13 mouse cellular contexts compared by ENCODE assay signal in genomic region chr13:56172901-56173545, GRCm38 (mm10). TPM values are rescaled to one million over a fixed set of nuclear protein-coding genes. Genes with fewer than 3 reads are reported as not detected.
DNase-seq lines count a peak whose midpoint lies in the region; ATAC-seq and TF ChIP-seq lines count a peak whose summit lies in the region.
"Had no signal": no experiment of that assay in that cellular context is flagged by ENCODE, and none has a peak within 500 bp of the region (broad histone marks: within the 10 kb centered on the region; RNA-seq: fewer than 3 reads in every experiment).

No protein-coding gene starts in this region.

- TF ChIP-seq CTCF in thymus, adult 2 months (IDR thresholded peaks at IDR 0.05; ENCODE audit: borderline replicate concordance, control insufficient read depth, extremely low read depth, insufficient read depth, low read length, poor library complexity): no peak

- no peak overlapping the region for H3K9ac ChIP-seq in heart, embryonic 13.5 days
- no peak overlapping the region for H3K9ac ChIP-seq in limb, embryonic 14.5 days (ENCODE audit: low read depth, low read length, severe bottlenecking)

- peaks cover 19% of the 10 kb centered on the region; the same call in 1 of the 2 replicates for H3K27me3 ChIP-seq in heart, embryonic 13.5 days (replicated peaks)
- no peaks in the 10 kb centered on the region for H3K27me3 ChIP-seq in thymus, adult 2 months (ENCODE audit: control insufficient read depth, insufficient read depth, low read length)
- no peaks in the 10 kb centered on the region for H3K27me3 ChIP-seq in limb, embryonic 14.5 days (ENCODE audit: control insufficient read depth, insufficient read depth, low read length)

- intact Hi-C loops in heart, postnatal 14 days (cut with DNase I): no loop called here

- no peaks in the 10 kb centered on the region for H3K9me3 ChIP-seq in heart, embryonic 13.5 days
- H3K9me3 ChIP-seq in limb, embryonic 14.5 days (ENCODE audit: control insufficient read depth, low read length): no peaks in the 10 kb centered on the region

- WGBS in heart, embryonic 13.5 days: 36% methylated on average over 7 of the region's 7 CpGs
- 10% methylated on average over 7 of the region's 7 CpGs for WGBS in thymus, adult 2 months
- WGBS in limb, embryonic 14.5 days: 40% methylated on average over 7 of the region's 7 CpGs

- H3K4me1 ChIP-seq in heart, embryonic 13.5 days: peaks cover 23% of the 10 kb centered on the region
- H3K4me1 ChIP-seq in thymus, adult 2 months (replicated peaks; ENCODE audit: control insufficient read depth, insufficient read depth, low read length): peaks cover 59% of the 10 kb centered on the region
- peaks cover 60% of the 10 kb centered on the region for H3K4me1 ChIP-seq in limb, embryonic 14.5 days (ENCODE audit: control insufficient read depth, insufficient read depth, low read length)

- no peak for ATAC-seq in heart, embryonic 13.5 days (ENCODE audit: extremely low read depth, insufficient number of reproducible peaks, low FRiP score, low TSS enrichment)
- no peak for ATAC-seq in limb, embryonic 14.5 days (ENCODE audit: low FRiP score, low read depth)
- no peak for ATAC-seq in inflammation-experienced regulatory T-cells, adult 6 months

- H3K4me3 ChIP-seq in heart, embryonic 13.5 days: no peak overlapping the region
- no peak overlapping the region for H3K4me3 ChIP-seq in thymus, adult 2 months (ENCODE audit: control insufficient read depth, insufficient read depth, low read length)
- no peak overlapping the region for H3K4me3 ChIP-seq in limb, embryonic 14.5 days (replicated peaks; ENCODE audit: low read length)
- H3K4me3 ChIP-seq: myocyte had no signal

- no peaks in the 10 kb centered on the region for H3K36me3 ChIP-seq in heart, embryonic 13.5 days
- no peaks in the 10 kb centered on the region for H3K36me3 ChIP-seq in thymus, adult 2 months (ENCODE audit: control insufficient read depth, insufficient read depth, low read length)
- H3K36me3 ChIP-seq in limb, embryonic 14.5 days (ENCODE audit: control insufficient read depth, insufficient read depth, low read length): no peaks in the 10 kb centered on the region

- no peak for TF ChIP-seq POLR2A in thymus, adult 2 months (IDR thresholded peaks at IDR 0.05; ENCODE audit: control insufficient read depth, extremely low read depth, insufficient read depth, low read length, poor library complexity)
- no peak for TF ChIP-seq POLR2A in limb, embryonic 14.5 days (IDR thresholded peaks at IDR 0.05; ENCODE audit: borderline replicate concordance, extremely low read depth, insufficient read depth, insufficient read length)

- peak overlapping the region; percentile 65 for H3K27ac ChIP-seq in heart, embryonic 13.5 days (replicated peaks)
- H3K27ac ChIP-seq in thymus, adult 2 months (ENCODE audit: control insufficient read depth, insufficient read depth, low read length): no peak overlapping the region
- H3K27ac ChIP-seq in limb, embryonic 14.5 days (replicated peaks; ENCODE audit: low read depth, low read length): 0 out of 2 replicates have a peak overlapping the region, but pooled peaks have one; percentile 10

- DNase-seq in heart, postnatal 14 days: no peak
- DNase-seq in thymus, postnatal 14 days: peak; percentile 37
- no peak for DNase-seq in thymus, adult 2 months
- DNase-seq in limb, embryonic 14.5 days (ENCODE audit: low spot score): peak; percentile 20
- peak; percentile 43 for DNase-seq in thymus, postnatal 4 days
- no peak for DNase-seq in cerebellum, adult 9-11 months
- DNase-seq: gastrocnemius, postnatal 36 days; kidney, postnatal 25 days; lung, adult 18-20 months; right cerebral cortex, adult 18-20 months had no signal

- no peak overlapping the region for H3K4me2 ChIP-seq in heart, embryonic 13.5 days
- H3K4me2 ChIP-seq in limb, embryonic 14.5 days (replicated peaks; ENCODE audit: low read depth, low read length, severe bottlenecking): no peak overlapping the region

RNA-seq across cellular contexts. Expression of gene Tifab, which starts 5.7 kb away (rescaled TPM):
- polyA plus RNA-seq in heart, embryonic 13.5 days (2015; fragmentation: Nextera tagmentation; extraction: Ambion mirVana): 1.1 and 1.7 TPM in 2 replicates
- 1 to 10 TPM; 1.3 TPM for total RNA-seq in heart, postnatal 14 days (2021)
- polyA plus RNA-seq in thymus, adult 2 months (2012; rRNA removed): 8.3 and 9.4 TPM in 2 replicates
- polyA plus RNA-seq in limb, embryonic 14.5 days (2012; rRNA removed): 1.9 and 2.0 TPM in 2 replicates
- polyA plus RNA-seq in limb, embryonic 14.5 days (2014; fragmentation: Nextera tagmentation; extraction: Ambion mirVana): 1.1 and 1.3 TPM in 2 replicates
- under 1 TPM in 1 of 3 experiments, not detected in 2; 0.91 TPM for polyA plus RNA-seq in inflammation-experienced regulatory T-cells, adult 6 months (2017; shearing (Covaris generic))
- polyA plus RNA-seq: myocyte had no signal

RNA-seq across cellular contexts. Expression of gene H2afy, which starts 36.9 kb away (rescaled TPM):
- polyA plus RNA-seq in heart, embryonic 13.5 days (2015; fragmentation: Nextera tagmentation; extraction: Ambion mirVana): 112 and 124 TPM in 2 replicates
- 10 to 100 TPM; 68.3 to 68.5 TPM for total RNA-seq in heart, postnatal 14 days (2021)
- polyA plus RNA-seq in thymus, adult 2 months (2012; rRNA removed): 316 and 458 TPM in 2 replicates
- polyA plus RNA-seq in limb, embryonic 14.5 days (2012; rRNA removed): 231 and 297 TPM in 2 replicates
- polyA plus RNA-seq in limb, embryonic 14.5 days (2014; fragmentation: Nextera tagmentation; extraction: Ambion mirVana): 304 and 351 TPM in 2 replicates
- 100 to 1,000 TPM; 112 to 148 (median 117) TPM for polyA plus RNA-seq in inflammation-experienced regulatory T-cells, adult 6 months (2017; shearing (Covaris generic))

Comparison
In these comparisons a context has a peak if more than half of its experiments do, and no peak if none do; other contexts are left out.
1. DNase-seq: peak in thymus, postnatal 14 days (single experiment), limb, embryonic 14.5 days (single experiment) and thymus, postnatal 4 days (single experiment); none in heart, postnatal 14 days (0 of 2), thymus, adult 2 months (single experiment) and cerebellum, adult 9-11 months (single experiment).